Mouse (Mus musculus) B cell, adult 2 months (primary cell): Measurements from ENCODE around the gene Ensa.
A peak's percentile ranks its signal among the peaks of the same experiment; 100 is the strongest.
"Not testable (repeated sequence)": the region's sequence is repeated elsewhere in the genome, so short reads cannot be mapped to it uniquely, and the experiment has no call there.

Source experiments
- DNase-seq, 2 experiments: peaks; one replicate each; pipeline ENCODE4 v3.0.0; 2022

Gene Ensa

GRCm38 (mm10) chr3:95645313-95646235 lies 20.8 kb downstream of the Ensa start:
- peak; percentile 77 to 82 for DNase-seq

GRCm38 (mm10) chr3:95648016-95648415 lies 23.2 kb downstream of the Ensa start:
- no peak for DNase-seq

DNA sequence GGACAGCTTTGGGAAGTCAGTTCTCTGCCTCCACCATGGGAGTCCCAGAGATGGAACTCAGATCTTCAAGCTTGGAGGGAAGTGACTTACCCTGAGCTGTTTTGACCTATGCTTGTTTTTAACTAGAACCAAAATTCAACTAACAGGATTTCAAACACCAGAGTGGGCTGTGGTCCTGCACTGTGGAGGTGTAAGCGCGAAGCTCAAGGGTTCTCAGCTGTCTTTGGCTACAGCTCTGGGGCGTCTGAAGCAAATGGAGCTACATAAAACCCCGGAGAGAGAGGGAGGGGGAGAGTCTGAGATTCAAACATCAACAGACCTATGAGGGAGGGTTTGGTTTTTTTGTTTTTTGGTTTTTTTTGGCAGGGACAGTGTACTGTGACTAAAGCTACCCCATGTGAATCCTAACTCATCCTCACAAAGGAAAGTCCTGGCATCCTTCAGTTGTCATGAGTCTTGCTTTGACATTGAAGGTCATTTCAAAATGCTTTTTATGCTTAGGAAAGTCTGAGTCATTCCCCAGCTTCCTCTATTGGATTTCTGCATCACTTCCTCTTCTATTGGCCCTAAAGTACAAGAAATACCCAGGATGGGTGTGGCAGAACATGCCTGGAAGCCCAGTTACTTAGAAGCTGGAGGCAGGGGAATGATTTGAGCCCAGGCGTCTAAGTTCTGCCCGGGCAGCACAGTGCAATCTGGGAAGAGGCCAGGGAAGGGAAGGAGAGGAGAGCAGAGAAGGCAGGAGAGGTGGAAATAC lies 25.7 kb downstream of the Ensa start:
- DNase-seq: peak; percentile 62 to 66

- no peak for DNase-seq
These were observed 26.2 kb downstream of the Ensa start for GRCm38 (mm10) chr3:95651033-95651373.

GRCm38 (mm10) chr3:95651391-95652203 lies 26.8 kb downstream of the Ensa start:
- no peak for DNase-seq

GRCm38 (mm10) chr3:95652204-95652811 lies 27.5 kb downstream of the Ensa start:
- DNase-seq: peak; percentile 74 to 78

DNA sequence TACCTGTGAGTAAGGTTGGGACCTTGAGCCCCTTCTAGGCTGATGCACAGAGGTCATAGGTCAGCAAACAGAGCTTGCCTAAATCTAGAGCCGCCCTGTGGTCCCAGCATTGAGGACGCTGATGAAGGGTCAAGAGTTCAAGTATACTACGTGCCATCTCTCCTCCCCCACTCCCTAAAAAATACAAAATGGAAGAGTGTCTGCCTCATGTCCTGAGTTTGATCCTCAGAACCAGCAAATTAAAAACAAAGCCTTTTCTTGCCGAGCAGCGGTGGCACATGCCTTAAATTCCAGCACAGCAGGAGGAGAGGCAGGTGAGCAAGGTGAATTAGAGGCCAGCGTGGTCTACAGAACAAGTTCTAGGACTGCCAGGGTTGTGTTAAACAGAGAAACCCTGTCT lies 28.1 kb downstream of the Ensa start:
- DNase-seq: no peak

DNA sequence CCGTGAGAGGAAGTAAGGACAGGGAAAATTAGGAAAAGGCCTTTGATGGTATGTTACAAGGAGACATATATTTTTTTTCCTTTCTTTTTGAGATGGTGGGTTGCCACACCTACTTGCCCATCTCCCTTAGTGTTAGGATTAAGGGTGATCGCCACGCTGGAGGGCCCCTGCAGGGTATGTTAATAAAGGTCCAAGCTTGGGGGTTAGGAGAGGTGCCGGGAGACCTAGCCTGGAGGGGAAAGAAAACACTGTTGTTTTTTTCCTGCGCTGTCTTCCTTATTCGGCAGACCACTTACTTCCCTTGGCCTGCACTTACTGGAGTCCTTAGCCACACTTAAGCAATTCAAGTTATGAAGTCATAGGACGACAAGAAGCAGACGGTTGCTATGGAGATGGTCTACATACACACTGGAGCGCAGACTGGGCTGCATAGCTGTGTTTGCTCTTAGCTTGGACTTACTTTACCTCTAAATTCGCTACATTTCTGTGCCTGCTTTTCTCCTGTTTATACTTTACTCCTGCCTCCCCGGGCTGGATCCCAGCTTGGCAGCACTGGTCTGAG lies 28.8 kb downstream of the Ensa start:
- DNase-seq: peak in 1 of 2 experiments; percentile 51

GRCm38 (mm10) chr3:95654371-95654770 lies 29.6 kb downstream of the Ensa start:
- not testable (repeated sequence) for DNase-seq

- no peak for DNase-seq
These were observed 30.6 kb downstream of the Ensa start for GRCm38 (mm10) chr3:95655437-95655836.

DNA sequence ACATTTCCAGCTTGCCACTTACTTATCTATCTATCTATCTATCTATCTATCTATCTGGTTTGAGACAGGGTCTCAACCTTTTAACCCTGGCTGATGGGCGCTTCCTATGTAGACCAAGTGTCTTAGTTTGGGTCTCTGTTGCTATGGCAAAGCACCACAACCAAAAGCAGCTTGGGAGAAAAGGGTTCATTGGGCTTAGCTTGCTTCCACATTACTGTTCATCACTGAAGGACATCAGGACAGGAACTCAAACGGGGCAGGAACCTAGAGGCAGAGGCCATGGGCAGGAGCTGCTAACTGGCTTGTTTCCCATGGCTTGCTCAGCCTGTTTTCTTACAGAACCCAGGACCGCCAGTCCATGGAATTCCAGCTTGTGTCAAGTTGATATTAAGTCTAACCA lies 32.3 kb downstream of the Ensa start:
- DNase-seq: no peak

DNA sequence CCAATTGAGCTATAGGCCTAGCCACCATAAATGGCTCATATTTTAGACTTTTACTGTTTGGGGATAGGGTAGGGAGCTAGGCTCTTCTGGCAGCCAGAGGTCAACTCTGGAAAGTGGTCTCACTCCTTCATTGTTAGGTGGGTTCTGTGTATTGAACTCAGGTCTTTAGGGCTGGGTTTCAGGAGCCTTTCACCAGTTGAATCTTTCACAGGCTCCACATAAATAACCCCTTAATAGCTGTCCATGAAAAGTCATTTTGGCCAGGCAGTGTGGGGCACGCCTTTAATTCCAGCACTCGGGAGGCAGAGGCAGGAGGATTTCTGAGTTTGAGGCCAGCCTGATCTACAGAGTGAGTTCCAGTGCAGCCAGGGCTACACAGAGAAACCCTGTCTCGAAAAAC lies 32.9 kb downstream of the Ensa start:
- no peak for DNase-seq

DNA sequence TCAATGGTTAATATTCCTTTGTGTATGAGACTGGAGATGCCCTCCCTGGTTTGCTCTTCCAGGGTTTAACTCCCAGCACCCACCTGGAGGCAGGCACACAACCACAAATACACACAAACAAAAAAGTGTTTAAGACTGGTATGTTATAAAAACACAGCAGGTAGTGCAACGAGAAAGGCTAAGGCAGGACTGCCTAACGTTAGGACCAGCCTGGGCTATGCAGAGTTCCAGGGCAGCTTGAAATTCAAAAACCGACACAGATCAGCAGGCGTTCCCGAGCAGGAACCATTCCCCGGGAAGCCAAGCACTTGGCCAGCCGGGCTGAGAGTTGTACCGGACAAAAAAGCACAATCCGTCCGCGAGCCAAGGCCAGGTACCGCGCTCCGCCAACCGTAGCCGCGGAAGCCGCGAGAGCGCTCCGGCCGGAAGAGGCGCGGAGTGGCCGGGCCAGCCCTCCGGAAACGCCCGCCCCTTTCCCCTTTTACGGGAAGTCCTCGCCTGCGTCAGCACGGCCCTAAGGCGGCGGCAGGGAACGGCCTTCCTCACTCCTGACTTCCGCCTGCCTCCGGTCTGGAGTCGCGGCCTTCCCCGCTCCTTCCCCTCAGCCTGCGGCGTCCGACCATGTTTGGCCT lies 33.6 kb downstream of the Ensa start, which contains the start of gene Mcl1:
Gene Mcl1 (plus strand): TSS at position 553 of the 632 bp plus-strand sequence.
- DNase-seq: peak; percentile 94 to 95

GRCm38 (mm10) chr3:95658868-95659712 lies 34.3 kb downstream of the Ensa start:
- peak; percentile 74 to 76 for DNase-seq

- no peak for DNase-seq
These were observed 35.2 kb downstream of the Ensa start for GRCm38 (mm10) chr3:95659948-95660347.

GRCm38 (mm10) chr3:95660788-95661478 lies 36.1 kb downstream of the Ensa start:
- peak in 1 of 2 experiments; percentile 11 for DNase-seq

GRCm38 (mm10) chr3:95661945-95662715 lies 37.3 kb downstream of the Ensa start:
- DNase-seq: no peak

GRCm38 (mm10) chr3:95662724-95663449 lies 38.1 kb downstream of the Ensa start:
- DNase-seq: no peak

- DNase-seq: no peak
These were observed 38.7 kb downstream of the Ensa start for GRCm38 (mm10) chr3:95663486-95663885.
